Mouse (Mus musculus) embryonic facial prominence, embryonic 12.5 days (tissue): ENCODE measurements around the gene Selenov. TPM values are rescaled to one million over a fixed set of nuclear protein-coding genes. Genes with fewer than 3 reads are reported as not detected.
A peak's percentile ranks its signal among the peaks of the same experiment; 100 is the strongest.

Experiments used
- ATAC-seq: fragments of 200-750 bp; cut with Nextera tagmentation; 2 replicates; pipeline ENCODE4 v1.8.0; 2017; ENCODE audit not compliant: insufficient number of reproducible peaks, insufficient read depth, low FRiP score, low TSS enrichment
- H3K27ac ChIP-seq: fragments of 300-500 bp; sonication (generic); 2 replicates; pipeline ENCODE4 v1.5.1; 2016; ENCODE audit warnings: mild to moderate bottlenecking
- H3K27me3 ChIP-seq: fragments of 300-500 bp; sonication (generic); 2 replicates; pipeline ENCODE4 v1.6.1; 2016; ENCODE audit warnings: mild to moderate bottlenecking, moderate library complexity
- H3K36me3 ChIP-seq: fragments of 300-500 bp; sonication (generic); 2 replicates; pipeline ENCODE4 v1.6.1; 2016; ENCODE audit warnings: mild to moderate bottlenecking
- H3K4me1 ChIP-seq: fragments of 300-500 bp; sonication (generic); 2 replicates; pipeline ENCODE4 v1.6.1; 2016
- H3K4me2 ChIP-seq: fragments of 300-500 bp; sonication (generic); replicated peaks from 2 replicates; pipeline ENCODE4 v1.6.1; 2016; ENCODE audit warnings: mild to moderate bottlenecking, moderate library complexity
- H3K4me3 ChIP-seq: fragments of 300-500 bp; sonication (generic); 2 replicates; pipeline ENCODE4 v1.5.1; 2016; ENCODE audit warnings: mild to moderate bottlenecking
- H3K9ac ChIP-seq: fragments of 300-500 bp; sonication (generic); 2 replicates; pipeline ENCODE4 v1.6.1; 2016; ENCODE audit warnings: mild to moderate bottlenecking, moderate library complexity
- H3K9me3 ChIP-seq: fragments of 300-500 bp; sonication (generic); 2 replicates; pipeline ENCODE4 v1.6.1; 2016; ENCODE audit warnings: mild to moderate bottlenecking, moderate library complexity
- WGBS: fragments of 180-500 bp; shearing (Covaris S2); methylation state at CpG from one replicate; pipeline ENCODE4 v1.1.7; 2016; 5-methylcytosine and 5-hydroxymethylcytosine counted together
- polyA plus RNA-seq: library from polyadenylated mRNA; unstranded; fragments of >200 nt; fragmentation: Nextera tagmentation; extraction: Ambion mirVana; gene quantifications from 2 replicates; pipeline ENCODE4 v1.2.1, GENCODE M21; 2016

Gene Selenov
- polyA plus RNA-seq, 1 experiment from 2014 or later, result not detected

- H3K9ac ChIP-seq, result peak overlapping the region; percentile 75
- 0 out of 2 replicates have a peak overlapping the region, but pooled peaks have one; percentile 64 for H3K27ac ChIP-seq
- peaks cover 8% of the 10 kb centered on the region; the same call in 1 of the 2 replicates for H3K4me1 ChIP-seq
- H3K36me3 ChIP-seq, result peaks cover 10% of the 10 kb centered on the region; the same call in 1 of the 2 replicates
- WGBS, result 88% methylated on average over 7 of the region's 7 CpGs
- peak overlapping the region; percentile 85 for H3K4me2 ChIP-seq
- no peaks in the 10 kb centered on the region for H3K9me3 ChIP-seq
- ATAC-seq, result no peak
- H3K27me3 ChIP-seq, result no peaks in the 10 kb centered on the region
- H3K4me3 ChIP-seq, result peak overlapping the region; percentile 57
Observed at GRCm38 (mm10) chr7:28278279-28278652, 12.7 kb downstream of the Selenov start.

DNA sequence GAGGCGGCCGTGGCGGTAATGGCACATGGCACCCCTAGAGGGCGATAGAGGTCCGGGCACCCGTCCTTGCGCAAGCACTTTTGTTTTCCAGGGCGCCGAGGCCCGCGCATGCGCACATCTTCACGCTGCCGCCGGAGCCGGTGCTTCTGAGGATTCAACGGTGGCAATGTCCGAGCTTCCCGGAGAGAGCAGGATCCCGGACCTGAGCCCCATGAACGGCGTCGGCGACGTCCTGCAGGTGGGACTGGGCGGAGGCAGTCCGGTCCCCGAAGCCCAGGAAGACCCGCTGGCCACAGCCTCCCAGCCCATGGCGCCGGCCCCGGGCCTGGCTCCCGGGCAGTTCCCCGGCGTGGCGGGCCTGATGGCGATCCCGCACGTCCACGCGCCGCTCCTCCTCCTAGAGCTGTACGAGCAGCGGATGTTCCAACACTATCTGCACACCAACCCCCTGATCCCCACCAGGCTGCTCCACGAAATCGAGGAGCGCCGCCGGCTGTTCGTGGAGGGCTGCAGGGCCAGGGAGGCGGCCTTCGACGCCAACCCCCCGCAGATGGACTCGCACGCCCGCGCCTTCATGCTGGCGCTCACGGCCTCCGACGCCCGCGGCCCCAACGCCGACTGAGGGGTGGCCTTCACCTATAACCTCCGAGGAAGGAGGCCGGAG, 13.2 kb downstream of the Selenov start, which contains the start of gene Eid2b:
Gene Eid2b (plus strand): TSS at position 125 of the 664 bp plus-strand sequence.
- peak within 1 kb of the TSS; percentile 75 for H3K9ac ChIP-seq
- H3K27ac ChIP-seq, result peak within 1 kb of the TSS; percentile 64; the same call in 1 of the 2 replicates
- H3K27me3 ChIP-seq, result no peaks in the 10 kb centered on the region
- WGBS, result 4% methylated on average over 68 of the region's 68 CpGs
- no peaks in the 10 kb centered on the region for H3K9me3 ChIP-seq
- peak; percentile 73 for ATAC-seq
- H3K4me3 ChIP-seq, result peak within 1 kb of the TSS; percentile 57
- peaks cover 8% of the 10 kb centered on the region; the same call in 1 of the 2 replicates for H3K4me1 ChIP-seq
- H3K36me3 ChIP-seq, result peaks cover 15% of the 10 kb centered on the region
- peak within 1 kb of the TSS; percentile 85 for H3K4me2 ChIP-seq

DNA sequence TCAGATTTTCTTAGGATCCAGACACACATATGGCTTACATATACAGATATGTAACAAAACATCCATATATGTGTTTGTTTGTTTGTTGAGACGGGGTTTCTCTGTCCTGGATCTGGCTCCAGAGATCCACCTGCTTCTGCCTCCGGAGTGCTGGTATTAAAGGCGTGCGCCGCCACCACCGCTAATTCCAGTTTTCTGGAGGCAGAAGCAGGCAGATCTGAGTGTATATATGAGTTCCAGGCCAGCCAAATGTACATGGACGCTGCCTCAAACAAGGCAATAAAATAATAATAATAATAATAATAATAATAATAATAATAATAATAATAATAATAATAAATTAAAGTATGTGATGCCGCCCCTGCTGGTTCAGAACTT, 13.8 kb downstream of the Selenov start:
- Histone ChIP-seq H3K27ac (no peak overlapping the region), H3K27me3 (no peaks in the 10 kb centered on the region), H3K4me2 (no peak overlapping the region), H3K9me3 (no peaks in the 10 kb centered on the region), H3K36me3 (peaks cover 20% of the 10 kb centered on the region), H3K9ac (no peak overlapping the region), H3K4me3 (no peak overlapping the region), H3K4me1 (peaks cover 8% of the 10 kb centered on the region; the same call in 1 of the 2 replicates)
- ATAC-seq, result 0 out of 2 replicates have a peak, but pooled peaks have one; percentile 13
- WGBS, result 58% methylated on average over 8 of the region's 8 CpGs

DNA sequence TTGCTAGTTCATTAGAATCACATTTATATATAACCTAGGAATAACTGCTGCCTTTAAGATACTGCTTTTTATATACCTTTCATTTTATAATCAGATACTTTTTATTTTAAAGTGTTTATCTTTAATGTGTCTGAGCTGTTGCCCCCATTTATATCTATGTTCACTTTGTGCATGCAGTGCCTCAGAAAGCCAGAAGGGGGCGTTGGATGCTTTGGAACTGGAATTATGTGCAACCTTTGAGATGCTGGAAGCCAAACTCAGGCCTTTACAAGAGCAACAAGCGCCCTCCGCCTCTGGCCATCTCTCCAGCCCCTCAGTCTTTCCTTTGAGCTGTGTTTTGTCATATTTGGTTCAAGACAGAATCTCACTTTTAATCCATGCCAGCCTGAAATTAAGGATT, 19.2 kb downstream of the Selenov start:
- no peak for ATAC-seq
- Histone ChIP-seq H3K27me3 (no peaks in the 10 kb centered on the region), H3K9ac (no peak overlapping the region), H3K9me3 (no peaks in the 10 kb centered on the region), H3K27ac (no peak overlapping the region), H3K4me2 (no peak overlapping the region), H3K4me3 (no peak overlapping the region), H3K4me1 (peaks cover 4% of the 10 kb centered on the region; the same call in 1 of the 2 replicates), H3K36me3 (peaks cover 38% of the 10 kb centered on the region)
- 74% methylated on average over 3 of the region's 3 CpGs for WGBS

DNA sequence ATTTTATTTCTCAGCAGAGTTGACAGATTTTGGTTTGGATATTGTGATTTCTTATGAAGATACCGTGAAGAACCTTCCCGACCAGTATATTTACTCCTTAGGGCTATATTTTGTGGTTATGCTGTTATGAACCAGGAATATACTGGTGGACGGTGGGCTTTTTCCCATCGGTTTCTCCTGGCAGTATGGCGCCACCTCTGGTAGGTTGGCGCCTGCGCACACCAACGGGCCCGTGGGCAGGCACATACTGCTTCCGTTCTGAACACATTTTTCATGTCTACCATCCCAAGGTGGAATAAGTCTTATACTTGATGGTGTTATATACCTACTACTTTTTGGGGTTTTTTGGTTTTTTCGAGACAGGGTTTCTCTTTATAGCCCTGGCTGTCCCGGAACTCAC, 21.6 kb downstream of the Selenov start:
- Histone ChIP-seq H3K4me1 (peaks cover 4% of the 10 kb centered on the region; the same call in 1 of the 2 replicates), H3K4me2 (no peak overlapping the region; the same call in 1 of the 2 replicates), H3K36me3 (peaks cover 37% of the 10 kb centered on the region), H3K27ac (no peak overlapping the region), H3K9ac (no peak overlapping the region), H3K4me3 (no peak overlapping the region), H3K27me3 (no peaks in the 10 kb centered on the region), H3K9me3 (no peaks in the 10 kb centered on the region)
- WGBS, result 92% methylated on average over 12 of the region's 12 CpGs
- no peak for ATAC-seq

DNA sequence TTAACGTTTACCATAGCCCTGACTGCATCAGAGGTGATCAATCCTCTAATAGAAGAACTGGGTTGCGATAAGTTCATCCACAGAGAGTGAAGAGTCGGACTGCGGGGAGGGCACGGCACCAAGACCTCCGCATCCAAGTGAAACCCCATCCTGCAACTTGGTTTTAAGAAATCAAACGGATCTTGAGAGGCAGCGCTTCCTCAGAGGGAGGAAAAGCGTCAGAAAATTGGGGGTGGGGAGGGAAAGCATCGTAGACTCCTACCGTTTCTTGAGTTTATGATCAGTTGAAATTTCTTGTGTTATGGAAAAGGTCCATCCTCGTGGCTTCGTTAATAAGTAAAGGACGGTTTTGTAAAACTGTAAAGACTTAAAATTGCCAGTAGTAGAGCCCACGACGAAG, 22.4 kb downstream of the Selenov start:
- Histone ChIP-seq H3K4me3 (peak overlapping the region; percentile 87), H3K4me2 (peak overlapping the region; percentile 73), H3K9ac (peak overlapping the region; percentile 99), H3K4me1 (peaks cover 4% of the 10 kb centered on the region; the same call in 1 of the 2 replicates), H3K36me3 (peaks cover 31% of the 10 kb centered on the region), H3K9me3 (no peaks in the 10 kb centered on the region), H3K27ac (peak overlapping the region; percentile 92), H3K27me3 (no peaks in the 10 kb centered on the region)
- 28% methylated on average over 16 of the region's 16 CpGs for WGBS
- no peak for ATAC-seq

GRCm38 (mm10) chr7:28268042-28268531, 22.9 kb downstream of the Selenov start:
- Histone ChIP-seq H3K27ac (peak overlapping the region; percentile 92), H3K9ac (peak overlapping the region; percentile 99), H3K4me2 (peak overlapping the region; percentile 73), H3K9me3 (no peaks in the 10 kb centered on the region), H3K4me3 (peak overlapping the region; percentile 87), H3K36me3 (peaks cover 26% of the 10 kb centered on the region), H3K4me1 (peaks cover 4% of the 10 kb centered on the region; the same call in 1 of the 2 replicates), H3K27me3 (no peaks in the 10 kb centered on the region)
- peak; percentile 67 for ATAC-seq
- WGBS, result under 1% methylated on average over 43 of the region's 62 CpGs

GRCm38 (mm10) chr7:28267129-28268041, 23.6 kb downstream of the Selenov start, which contains the start of gene Eid2:
Gene Eid2 (plus strand): TSS chr7:28267881.
- Histone ChIP-seq H3K4me3 (peak within 1 kb of the TSS; percentile 87), H3K27ac (peak within 1 kb of the TSS; percentile 92), H3K4me1 (peaks cover 4% of the 10 kb centered on the region; the same call in 1 of the 2 replicates), H3K4me2 (peak within 1 kb of the TSS; percentile 73), H3K27me3 (no peaks in the 10 kb centered on the region), H3K36me3 (peaks cover 19% of the 10 kb centered on the region), H3K9ac (peak within 1 kb of the TSS; percentile 99), H3K9me3 (no peaks in the 10 kb centered on the region)
- WGBS, result 6% methylated on average over 56 of the region's 57 CpGs
- ATAC-seq, result peak; percentile 87

- Histone ChIP-seq H3K36me3 (0 out of 2 replicates have a peak, but pooled peaks cover 5% of the 10 kb centered on the region), H3K9me3 (no peaks in the 10 kb centered on the region), H3K27ac (no peak overlapping the region), H3K27me3 (no peaks in the 10 kb centered on the region), H3K4me3 (no peak overlapping the region), H3K4me1 (peaks cover 4% of the 10 kb centered on the region; the same call in 1 of the 2 replicates), H3K4me2 (no peak overlapping the region), H3K9ac (no peak overlapping the region)
- no peak for ATAC-seq
- WGBS, result 88% methylated on average over 13 of the region's 13 CpGs
Observed at GRCm38 (mm10) chr7:28265391-28265790, 25.6 kb downstream of the Selenov start.

DNA sequence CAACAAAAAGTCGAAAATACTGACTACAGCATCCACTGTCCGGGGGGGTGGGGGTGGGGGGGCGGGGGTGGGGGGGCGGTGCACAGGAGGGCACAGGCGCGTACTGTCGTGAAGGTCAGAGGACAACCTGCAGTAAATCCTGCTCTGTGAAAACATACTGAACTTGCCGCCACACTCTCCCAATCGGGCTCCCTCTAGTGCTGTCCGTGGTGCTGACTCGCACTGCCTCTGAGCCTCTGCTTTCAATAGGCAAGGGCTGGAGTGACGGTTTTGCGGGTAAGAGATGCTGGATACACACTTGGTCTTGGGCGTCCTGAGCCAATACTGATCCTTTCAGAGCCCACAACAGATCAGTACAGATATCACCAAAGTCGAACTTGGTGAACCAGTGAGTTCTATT, 27.2 kb downstream of the Selenov start:
- H3K9me3 ChIP-seq, result no peaks in the 10 kb centered on the region
- H3K36me3 ChIP-seq, result no peaks in the 10 kb centered on the region
- no peak overlapping the region for H3K27ac ChIP-seq
- 7% methylated on average over 15 of the region's 15 CpGs for WGBS
- no peak for ATAC-seq
- H3K27me3 ChIP-seq, result no peaks in the 10 kb centered on the region
- H3K4me1 ChIP-seq, result peaks cover 3% of the 10 kb centered on the region; the same call in 1 of the 2 replicates
- no peak overlapping the region for H3K9ac ChIP-seq
- no peak overlapping the region for H3K4me2 ChIP-seq
- H3K4me3 ChIP-seq, result no peak overlapping the region

DNA sequence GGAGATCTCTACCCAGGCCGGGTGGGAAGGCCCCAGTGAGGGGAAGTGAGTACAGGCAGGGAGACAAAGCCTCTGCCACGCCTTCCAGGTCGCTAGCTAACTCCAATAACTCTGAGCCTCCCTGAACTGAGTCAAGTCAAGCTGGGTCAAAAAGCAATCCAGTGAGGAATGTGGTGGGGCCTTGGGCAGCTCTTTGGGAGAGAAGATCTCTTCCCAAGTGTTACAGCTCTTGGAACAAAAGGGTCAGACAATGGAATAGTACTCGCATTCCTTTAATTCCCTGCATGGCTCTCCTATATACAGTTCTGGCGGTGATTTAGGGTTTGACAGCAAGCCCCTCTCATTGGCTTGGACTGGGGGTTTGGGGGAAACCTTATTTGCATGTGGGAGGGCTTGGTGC, 28.1 kb downstream of the Selenov start:
- Histone ChIP-seq H3K4me3 (no peak overlapping the region), H3K27me3 (no peaks in the 10 kb centered on the region), H3K27ac (no peak overlapping the region), H3K9ac (no peak overlapping the region), H3K36me3 (no peaks in the 10 kb centered on the region), H3K9me3 (no peaks in the 10 kb centered on the region), H3K4me2 (no peak overlapping the region), H3K4me1 (no peaks in the 10 kb centered on the region)
- WGBS, result 52% methylated on average over 5 of the region's 5 CpGs
- no peak for ATAC-seq
